Mouse (Mus musculus) C2C12 (cell line): ENCODE data around the gene Syk.

ENCODE experiments used
- MYOD1 ChIP-seq: IDR thresholded peaks from one replicate; pipeline ENCODE4 v1.6.1; 2011; ENCODE audit warnings: low read depth; ENCODE audit not compliant: control insufficient read depth, insufficient read length
- USF1 ChIP-seq: IDR thresholded peaks from one replicate; pipeline ENCODE4 v1.6.1; 2011; ENCODE audit warnings: low read depth, mild to moderate bottlenecking, control low read depth, moderate library complexity

GRCm38 (mm10) chr13:52605911-52606310 lies 22.9 kb downstream of the Syk start:
- no peak for TF ChIP-seq MYOD1
- no peak for TF ChIP-seq USF1
